Mouse (Mus musculus) heart, embryonic 12.5 days (tissue): ENCODE results near the gene Vmn2r109. TPM values are rescaled to one million over a fixed set of nuclear protein-coding genes. Genes with fewer than 3 reads are reported as not detected.
"Not testable (repeated sequence)": the region's sequence is repeated elsewhere in the genome, so short reads cannot be mapped to it uniquely, and the experiment has no call there.

Experiments used
- ATAC-seq: fragments of 200-750 bp; cut with Nextera tagmentation; 2 replicates; pipeline ENCODE4 v1.8.0; 2017; ENCODE audit warnings: moderate TSS enrichment, moderate library complexity; ENCODE audit not compliant: insufficient number of reproducible peaks, low FRiP score
- H3K27ac ChIP-seq: fragments of 300-500 bp; sonication (generic); 2 replicates; pipeline ENCODE4 v1.5.1; 2016; ENCODE audit warnings: mild to moderate bottlenecking, moderate library complexity; ENCODE audit not compliant: poor library complexity, severe bottlenecking
- H3K27me3 ChIP-seq: fragments of 300-500 bp; sonication (generic); replicated peaks from 2 replicates; pipeline ENCODE4 v1.6.1; 2016; ENCODE audit warnings: mild to moderate bottlenecking, moderate library complexity
- H3K36me3 ChIP-seq: fragments of 300-500 bp; sonication (generic); 2 replicates; pipeline ENCODE4 v1.6.1; 2016; ENCODE audit warnings: mild to moderate bottlenecking, moderate library complexity
- H3K4me1 ChIP-seq: fragments of 300-500 bp; sonication (generic); replicated peaks from 2 replicates; pipeline ENCODE4 v1.6.1; 2016; ENCODE audit warnings: mild to moderate bottlenecking
- H3K4me2 ChIP-seq: fragments of 300-500 bp; sonication (generic); 2 replicates; pipeline ENCODE4 v1.6.1; 2016; ENCODE audit warnings: mild to moderate bottlenecking, moderate library complexity
- H3K4me3 ChIP-seq: fragments of 300-500 bp; sonication (generic); 2 replicates; pipeline ENCODE4 v1.5.1; 2016; ENCODE audit warnings: mild to moderate bottlenecking
- H3K9ac ChIP-seq: fragments of 300-500 bp; sonication (generic); 2 replicates; pipeline ENCODE4 v1.6.1; 2016; ENCODE audit warnings: mild to moderate bottlenecking, moderate library complexity
- H3K9me3 ChIP-seq: fragments of 300-500 bp; sonication (generic); replicated peaks from 2 replicates; pipeline ENCODE4 v1.6.1; 2016; ENCODE audit warnings: mild to moderate bottlenecking, moderate library complexity
- WGBS: fragments of 180-500 bp; shearing (Covaris S2); methylation state at CpG from one replicate; pipeline ENCODE4 v1.1.7; 2016; 5-methylcytosine and 5-hydroxymethylcytosine counted together
- polyA plus RNA-seq: library from polyadenylated mRNA; unstranded; fragments of >200 nt; fragmentation: Nextera tagmentation; extraction: Ambion mirVana; gene quantifications from 2 replicates; pipeline ENCODE4 v1.2.1, GENCODE M21; 2016

Vmn2r109 gene
- not detected in 2 replicates for polyA plus RNA-seq

GRCm38 (mm10) chr17:20564656-20565055, at the start of gene Vmn2r109:
TSS of gene Vmn2r109 (minus strand) at chr17:20564756.
- no peak within 1 kb of the TSS for H3K4me3 ChIP-seq
- WGBS, result 72% methylated on average over 1 of the region's 1 CpGs
- H3K27ac ChIP-seq, result no peak within 1 kb of the TSS
- no peak within 1 kb of the TSS for H3K9ac ChIP-seq
- no peak for ATAC-seq
- no peaks in the 10 kb centered on the region for H3K4me1 ChIP-seq
- H3K4me2 ChIP-seq, result no peak within 1 kb of the TSS
- no peaks in the 10 kb centered on the region for H3K27me3 ChIP-seq
- peaks cover 4% of the 10 kb centered on the region; the same call in 1 of the 2 replicates for H3K9me3 ChIP-seq
- H3K36me3 ChIP-seq, result no peaks in the 10 kb centered on the region

- H3K4me1 ChIP-seq, result no peaks in the 10 kb centered on the region
- 30% methylated on average over 1 of the region's 1 CpGs for WGBS
- H3K9ac ChIP-seq, result no peak within 1 kb of the TSS
- no peak for ATAC-seq
- no peak within 1 kb of the TSS for H3K27ac ChIP-seq
- H3K4me2 ChIP-seq, result no peak within 1 kb of the TSS
- H3K4me3 ChIP-seq, result no peak within 1 kb of the TSS
- H3K27me3 ChIP-seq, result no peaks in the 10 kb centered on the region
- peaks cover 5% of the 10 kb centered on the region for H3K9me3 ChIP-seq
- no peaks in the 10 kb centered on the region for H3K36me3 ChIP-seq
Measured at GRCm38 (mm10) chr17:20596323-20596722, 31.8 kb upstream of the Vmn2r109 start, which contains the start of gene Vmn2r110. TSS of gene Vmn2r110 (minus strand) at chr17:20596423.

- not testable (repeated sequence) for H3K9ac ChIP-seq, H3K4me2 ChIP-seq, H3K9me3 ChIP-seq, H3K36me3 ChIP-seq, H3K4me1 ChIP-seq, H3K27ac ChIP-seq, ATAC-seq, H3K27me3 ChIP-seq, H3K4me3 ChIP-seq
Measured at GRCm38 (mm10) chr17:20508247-20508646, 56.3 kb downstream of the Vmn2r109 start.

GRCm38 (mm10) chr17:20497858-20498257, 66.7 kb downstream of the Vmn2r109 start, which contains the start of gene Vmn1r225:
TSS of gene Vmn1r225 (plus strand) at chr17:20498158.
- Histone ChIP-seq H3K27me3 (no peaks in the 10 kb centered on the region), H3K36me3 (no peaks in the 10 kb centered on the region), H3K4me2 (no peak within 1 kb of the TSS), H3K4me3 (no peak within 1 kb of the TSS), H3K9me3 (no peaks in the 10 kb centered on the region; the same call in 1 of the 2 replicates), H3K9ac (no peak within 1 kb of the TSS), H3K4me1 (no peaks in the 10 kb centered on the region), H3K27ac (no peak within 1 kb of the TSS)
- ATAC-seq, result no peak

Other genes starting within 250 kb of the Vmn2r109 start
- not detected in 2 replicates for gene Vmn2r107, start 219.5 kb downstream of the Vmn2r109 start, polyA plus RNA-seq
- not detected in 2 replicates for gene Vmn1r224, start 150.6 kb downstream of the Vmn2r109 start, polyA plus RNA-seq
- not detected in 2 replicates for gene Vmn2r108, start 83.4 kb downstream of the Vmn2r109 start, polyA plus RNA-seq
- not detected in 2 replicates for gene Vmn1r225, start 66.6 kb downstream of the Vmn2r109 start, polyA plus RNA-seq
- gene Vmn2r110, start 31.7 kb upstream of the Vmn2r109 start, polyA plus RNA-seq, result 0.03 and 0.04 TPM in 2 replicates
- not detected in 2 replicates for gene Fpr-rs3, start 60.1 kb upstream of the Vmn2r109 start, polyA plus RNA-seq
- not detected in 2 replicates for gene Vmn1r226, start 118.1 kb upstream of the Vmn2r109 start, polyA plus RNA-seq
- gene Vmn1r227, start 165.1 kb upstream of the Vmn2r109 start, polyA plus RNA-seq, result not detected in 2 replicates
- gene Vmn1r228, start 221.4 kb upstream of the Vmn2r109 start, polyA plus RNA-seq, result not detected in 2 replicates
- gene Vmn1r229, start 246.8 kb upstream of the Vmn2r109 start, polyA plus RNA-seq, result not detected in 2 replicates